Mouse (Mus musculus): ENCODE results near the gene P2rx3. TPM values are rescaled to one million over a fixed set of nuclear protein-coding genes. Genes with fewer than 3 reads are reported as not detected.

Gene P2rx3
- polyA plus RNA-seq, 1 experiment from 2014 or later, result 0.68 TPM

DNA sequence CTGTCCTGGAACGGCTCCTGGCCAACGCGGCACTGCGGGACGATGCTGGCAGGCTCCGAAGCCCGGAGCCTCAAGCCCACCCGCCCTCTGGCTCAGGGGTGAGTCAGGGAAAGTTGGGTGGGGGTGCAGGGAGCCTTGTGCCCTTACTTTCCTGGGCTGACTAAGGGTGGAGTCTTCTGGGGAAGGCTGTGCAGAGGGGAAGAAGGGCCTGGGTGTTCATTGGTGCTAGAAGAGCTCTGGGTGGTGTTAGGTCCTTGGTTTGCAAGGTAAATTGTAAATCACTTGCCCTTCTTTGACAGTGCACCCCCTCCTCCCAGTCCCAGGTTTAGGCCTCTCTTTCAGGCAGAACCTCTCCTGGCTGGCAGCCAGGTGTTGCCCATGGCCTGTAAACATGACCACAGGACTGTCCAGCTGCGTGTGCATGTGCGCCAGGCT lies 23.9 kb upstream of the P2rx3 start:
- WGBS, result 17% methylated on average over 10 of the region's 10 CpGs

DNA sequence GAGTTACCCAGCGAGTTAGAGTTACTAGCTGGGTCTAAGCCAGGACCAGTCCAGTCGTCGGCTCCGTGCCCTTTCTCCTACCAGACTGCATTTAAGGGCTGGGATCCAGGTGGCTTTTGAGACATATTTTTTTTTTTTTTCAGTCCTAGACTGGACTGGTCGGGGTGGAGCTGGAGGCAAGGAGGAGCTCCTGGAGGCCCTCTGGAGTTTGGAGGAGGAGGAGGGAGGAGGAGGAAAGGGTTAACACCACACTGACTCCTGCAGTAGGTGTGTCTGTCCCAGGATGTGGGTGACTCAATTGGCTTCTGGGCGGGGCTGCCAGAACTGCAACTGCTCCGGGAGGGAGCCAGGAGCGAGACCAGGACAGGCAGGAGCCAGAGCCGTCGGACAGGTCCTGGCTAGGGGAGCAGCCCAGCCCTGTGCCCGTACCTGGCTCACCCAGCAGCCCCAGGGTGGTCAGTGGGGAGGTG lies 23.4 kb upstream of the P2rx3 start:
- no peaks in the 10 kb centered on the region for H3K27me3 ChIP-seq (ENCODE audit: control insufficient read depth, insufficient read depth, low read length)
- H3K9me3 ChIP-seq (ENCODE audit: control insufficient read depth, low read depth, low read length), result no peaks in the 10 kb centered on the region
- peaks cover 15% of the 10 kb centered on the region for H3K4me1 ChIP-seq (ENCODE audit: control insufficient read depth, insufficient read depth, low read length)
- peak overlapping the region; percentile 53; the same call in 1 of the 2 replicates for H3K9ac ChIP-seq (replicated peaks; ENCODE audit: low read depth, low read length)
- H3K4me2 ChIP-seq (replicated peaks; ENCODE audit: low read depth, low read length), result peak overlapping the region; percentile 62
- peak overlapping the region; percentile 78; the same call in 1 of the 2 replicates for H3K27ac ChIP-seq (ENCODE audit: low read length)
- H3K36me3 ChIP-seq (ENCODE audit: control insufficient read depth, insufficient read depth, low read length), result peaks cover 57% of the 10 kb centered on the region
- WGBS, result 8% methylated on average over 11 of the region's 11 CpGs
- H3K4me3 ChIP-seq (ENCODE audit: low read depth, low read length), result peak overlapping the region; percentile 30
- peak; percentile 91 for ATAC-seq (ENCODE audit: insufficient number of reproducible peaks, insufficient read depth, low FRiP score, low read depth)

More for the DNA sequence above, 23.9 kb upstream of the P2rx3 start:
- H3K9me3 ChIP-seq (ENCODE audit: control insufficient read depth, low read depth, low read length), result no peaks in the 10 kb centered on the region
- peaks cover 15% of the 10 kb centered on the region for H3K4me1 ChIP-seq (ENCODE audit: control insufficient read depth, insufficient read depth, low read length)
- H3K27me3 ChIP-seq (ENCODE audit: control insufficient read depth, insufficient read depth, low read length), result no peaks in the 10 kb centered on the region
- H3K4me2 ChIP-seq (replicated peaks; ENCODE audit: low read depth, low read length), result peak overlapping the region; percentile 62
- H3K27ac ChIP-seq (ENCODE audit: low read length), result peak overlapping the region; percentile 78; the same call in 1 of the 2 replicates
- ATAC-seq (ENCODE audit: insufficient number of reproducible peaks, insufficient read depth, low FRiP score, low read depth), result peak; percentile 51
- peak overlapping the region; percentile 30 for H3K4me3 ChIP-seq (ENCODE audit: low read depth, low read length)
- H3K36me3 ChIP-seq (ENCODE audit: control insufficient read depth, insufficient read depth, low read length), result peaks cover 57% of the 10 kb centered on the region
- H3K9ac ChIP-seq (replicated peaks; ENCODE audit: low read depth, low read length), result peak overlapping the region; percentile 53; the same call in 1 of the 2 replicates

DNA sequence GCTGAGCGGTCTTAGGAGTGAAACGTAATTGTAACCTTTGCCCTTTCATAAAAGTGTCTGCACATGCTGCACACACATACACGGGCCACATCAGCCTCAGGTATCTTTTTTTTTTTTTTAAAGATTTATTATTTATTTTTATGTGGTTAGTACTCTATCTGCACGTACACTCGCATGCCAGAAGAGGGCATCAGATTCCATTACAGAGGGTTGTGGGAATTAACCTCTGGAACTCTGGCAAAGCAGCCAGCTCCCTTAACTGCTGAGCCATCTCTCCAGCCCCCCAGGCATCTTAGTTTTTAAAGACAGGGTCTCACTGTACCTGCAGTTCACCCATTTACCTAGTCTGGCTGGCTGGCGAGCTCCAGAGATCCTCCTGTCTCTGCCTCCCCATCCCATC lies 22.4 kb upstream of the P2rx3 start:
- no peaks in the 10 kb centered on the region for H3K9me3 ChIP-seq (ENCODE audit: control insufficient read depth, low read depth, low read length)
- H3K4me2 ChIP-seq (replicated peaks; ENCODE audit: low read depth, low read length), result no peak overlapping the region
- H3K4me1 ChIP-seq (ENCODE audit: control insufficient read depth, insufficient read depth, low read length), result peaks cover 15% of the 10 kb centered on the region
- no peak for ATAC-seq (ENCODE audit: insufficient number of reproducible peaks, insufficient read depth, low FRiP score, low read depth)
- peak overlapping the region; percentile 68; the same call in 1 of the 2 replicates for H3K27ac ChIP-seq (ENCODE audit: low read length)
- H3K36me3 ChIP-seq (ENCODE audit: control insufficient read depth, insufficient read depth, low read length), result peaks cover 61% of the 10 kb centered on the region
- H3K27me3 ChIP-seq (ENCODE audit: control insufficient read depth, insufficient read depth, low read length), result no peaks in the 10 kb centered on the region
- 93% methylated on average over 6 of the region's 6 CpGs for WGBS
- H3K9ac ChIP-seq (replicated peaks; ENCODE audit: low read depth, low read length), result no peak overlapping the region
- H3K4me3 ChIP-seq (ENCODE audit: low read depth, low read length), result no peak overlapping the region

DNA sequence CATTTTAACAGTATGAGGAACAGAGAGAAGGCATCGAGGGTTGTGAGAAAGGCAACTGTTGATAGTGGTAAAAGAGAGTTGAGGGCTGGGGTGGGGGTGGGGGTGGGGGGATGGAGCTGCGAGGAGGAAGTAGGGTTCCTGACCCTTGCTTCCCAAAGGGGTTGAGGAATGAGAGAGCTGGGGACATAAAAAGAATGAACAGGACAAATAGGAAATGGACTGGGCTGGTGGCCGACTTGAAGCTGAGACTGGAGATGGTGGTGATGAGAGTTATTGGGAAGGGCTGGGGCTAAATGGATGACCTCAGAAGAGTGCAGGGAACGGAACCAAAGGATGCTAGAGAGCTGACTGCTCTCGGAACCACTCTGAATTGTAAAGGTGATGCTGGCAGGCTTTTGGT lies 19.4 kb upstream of the P2rx3 start:
- Histone ChIP-seq H3K9me3 (ENCODE audit: control insufficient read depth, low read depth, low read length) (no peaks in the 10 kb centered on the region), H3K27ac (ENCODE audit: low read length) (no peak overlapping the region), H3K27me3 (ENCODE audit: control insufficient read depth, insufficient read depth, low read length) (no peaks in the 10 kb centered on the region), H3K4me2 (replicated peaks; ENCODE audit: low read depth, low read length) (no peak overlapping the region), H3K4me3 (ENCODE audit: low read depth, low read length) (no peak overlapping the region), H3K4me1 (ENCODE audit: control insufficient read depth, insufficient read depth, low read length) (peaks cover 20% of the 10 kb centered on the region), H3K36me3 (ENCODE audit: control insufficient read depth, insufficient read depth, low read length) (peaks cover 55% of the 10 kb centered on the region), H3K9ac (replicated peaks; ENCODE audit: low read depth, low read length) (no peak overlapping the region)
- no peak for ATAC-seq (ENCODE audit: insufficient number of reproducible peaks, insufficient read depth, low FRiP score, low read depth)
- 58% methylated on average over 5 of the region's 5 CpGs for WGBS

DNA sequence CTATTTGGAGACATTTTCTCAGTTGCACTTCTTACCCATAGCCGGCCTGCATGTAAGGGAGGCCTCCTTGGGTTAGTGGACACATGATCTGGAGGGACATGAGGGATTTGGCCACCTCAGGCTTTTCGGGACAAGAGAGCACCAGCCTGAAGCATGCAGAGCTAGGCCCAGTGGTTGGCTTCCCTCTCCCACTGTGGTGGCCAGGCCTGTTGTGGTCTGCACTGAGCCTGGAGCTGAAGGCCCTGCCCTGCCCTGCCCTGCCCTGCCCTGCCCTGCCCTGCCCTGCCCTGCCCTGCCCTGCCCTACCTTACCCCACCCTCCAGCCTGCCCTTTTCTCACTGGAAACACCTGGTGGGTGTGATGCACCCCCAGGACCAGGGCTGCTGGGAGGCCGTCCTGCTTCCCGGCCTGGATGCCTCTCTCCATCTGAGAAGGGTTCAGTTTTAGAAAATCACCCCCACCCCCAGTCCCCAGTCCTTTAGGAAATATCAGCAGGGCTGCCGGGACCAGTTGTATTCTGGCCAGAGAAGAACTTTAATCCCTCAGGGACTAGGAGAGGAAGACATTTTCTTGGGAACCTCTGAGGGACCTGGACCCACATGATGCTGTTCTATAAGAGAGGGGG lies 16.0 kb upstream of the P2rx3 start:
- Histone ChIP-seq H3K4me2 (replicated peaks; ENCODE audit: low read depth, low read length) (peak overlapping the region; percentile 11; the same call in 1 of the 2 replicates), H3K4me3 (ENCODE audit: low read depth, low read length) (no peak overlapping the region), H3K36me3 (ENCODE audit: control insufficient read depth, insufficient read depth, low read length) (peaks cover 41% of the 10 kb centered on the region), H3K27ac (ENCODE audit: low read length) (no peak overlapping the region), H3K4me1 (ENCODE audit: control insufficient read depth, insufficient read depth, low read length) (peaks cover 22% of the 10 kb centered on the region; the same call in 1 of the 2 replicates), H3K27me3 (ENCODE audit: control insufficient read depth, insufficient read depth, low read length) (no peaks in the 10 kb centered on the region), H3K9me3 (ENCODE audit: control insufficient read depth, low read depth, low read length) (no peaks in the 10 kb centered on the region), H3K9ac (replicated peaks; ENCODE audit: low read depth, low read length) (no peak overlapping the region)
- ATAC-seq (ENCODE audit: insufficient number of reproducible peaks, insufficient read depth, low FRiP score, low read depth), result no peak
- 74% methylated on average over 5 of the region's 5 CpGs for WGBS

DNA sequence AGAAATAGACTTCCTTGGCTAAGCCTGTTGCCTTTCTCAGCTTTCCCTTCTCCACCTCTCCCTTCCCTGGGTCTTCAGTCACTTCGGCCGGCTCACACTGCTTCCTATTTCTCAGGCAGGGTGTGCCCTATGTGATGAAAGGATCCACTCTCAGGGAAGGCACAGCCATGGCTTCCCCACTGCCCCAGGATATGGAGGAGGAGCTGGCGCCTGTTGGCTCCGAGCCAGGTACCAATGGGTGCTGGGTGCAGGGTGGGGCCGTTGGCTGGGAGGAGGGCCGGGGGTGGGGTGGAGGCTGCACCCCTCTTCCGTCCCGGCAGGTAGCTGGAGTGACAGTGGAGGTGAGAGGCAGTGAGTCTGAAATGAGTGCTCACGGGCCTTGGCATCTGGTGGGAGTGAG lies 13.5 kb upstream of the P2rx3 start:
- ATAC-seq (ENCODE audit: insufficient number of reproducible peaks, insufficient read depth, low FRiP score, low read depth), result 0 out of 2 replicates have a peak, but pooled peaks have one; percentile 1
- H3K9ac ChIP-seq (replicated peaks; ENCODE audit: low read depth, low read length), result no peak overlapping the region; the same call in 1 of the 2 replicates
- H3K27ac ChIP-seq (ENCODE audit: low read length), result peak overlapping the region; percentile 89
- H3K4me2 ChIP-seq (replicated peaks; ENCODE audit: low read depth, low read length), result peak overlapping the region; percentile 61
- H3K36me3 ChIP-seq (ENCODE audit: control insufficient read depth, insufficient read depth, low read length), result peaks cover 48% of the 10 kb centered on the region
- no peaks in the 10 kb centered on the region for H3K27me3 ChIP-seq (ENCODE audit: control insufficient read depth, insufficient read depth, low read length)
- peak overlapping the region; percentile 28 for H3K4me3 ChIP-seq (ENCODE audit: low read depth, low read length)
- H3K4me1 ChIP-seq (ENCODE audit: control insufficient read depth, insufficient read depth, low read length), result peaks cover 22% of the 10 kb centered on the region; the same call in 1 of the 2 replicates
- no peaks in the 10 kb centered on the region for H3K9me3 ChIP-seq (ENCODE audit: control insufficient read depth, low read depth, low read length)
- 33% methylated on average over 9 of the region's 9 CpGs for WGBS

DNA sequence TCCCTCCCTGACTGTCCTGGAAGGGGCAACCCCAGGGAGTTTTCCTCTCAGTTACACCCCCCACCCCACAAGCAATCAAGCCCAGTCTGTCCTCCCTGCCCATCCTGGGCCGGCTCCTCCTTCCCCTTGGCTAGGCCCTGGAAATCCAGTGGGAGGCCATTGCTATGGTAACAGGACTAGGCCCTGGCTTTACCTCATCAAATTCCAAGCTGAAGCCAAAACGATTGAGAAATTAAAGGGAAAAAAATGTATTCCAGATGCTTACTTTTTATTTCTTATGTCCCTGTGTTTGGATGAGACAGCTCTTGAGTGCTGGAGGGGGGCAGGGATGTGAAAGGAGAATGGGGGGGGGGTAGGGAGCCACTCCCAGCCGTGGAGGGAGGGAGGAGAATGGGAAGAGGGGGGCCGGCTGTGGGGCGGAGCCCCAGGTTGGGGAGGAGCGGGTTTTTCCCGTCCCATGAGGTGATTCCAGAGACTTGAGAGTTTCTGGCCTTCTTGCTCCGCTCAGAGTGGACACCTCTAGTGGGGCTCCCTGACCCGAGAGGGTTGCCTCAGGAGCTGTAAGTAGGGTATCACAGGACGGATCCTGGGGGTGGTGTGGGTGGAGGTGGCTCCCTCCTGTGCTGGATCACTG lies 12.9 kb upstream of the P2rx3 start:
- Histone ChIP-seq H3K27me3 (ENCODE audit: control insufficient read depth, insufficient read depth, low read length) (no peaks in the 10 kb centered on the region), H3K4me3 (ENCODE audit: low read depth, low read length) (peak overlapping the region; percentile 28), H3K27ac (ENCODE audit: low read length) (peak overlapping the region; percentile 89), H3K9me3 (ENCODE audit: control insufficient read depth, low read depth, low read length) (no peaks in the 10 kb centered on the region), H3K4me1 (ENCODE audit: control insufficient read depth, insufficient read depth, low read length) (peaks cover 22% of the 10 kb centered on the region; the same call in 1 of the 2 replicates), H3K4me2 (replicated peaks; ENCODE audit: low read depth, low read length) (peak overlapping the region; percentile 61), H3K36me3 (ENCODE audit: control insufficient read depth, insufficient read depth, low read length) (peaks cover 52% of the 10 kb centered on the region), H3K9ac (replicated peaks; ENCODE audit: low read depth, low read length) (no peak overlapping the region; the same call in 1 of the 2 replicates)
- WGBS, result 7% methylated on average over 10 of the region's 10 CpGs
- ATAC-seq (ENCODE audit: insufficient number of reproducible peaks, insufficient read depth, low FRiP score, low read depth), result peak; percentile 54; the same call in 1 of the 2 replicates

DNA sequence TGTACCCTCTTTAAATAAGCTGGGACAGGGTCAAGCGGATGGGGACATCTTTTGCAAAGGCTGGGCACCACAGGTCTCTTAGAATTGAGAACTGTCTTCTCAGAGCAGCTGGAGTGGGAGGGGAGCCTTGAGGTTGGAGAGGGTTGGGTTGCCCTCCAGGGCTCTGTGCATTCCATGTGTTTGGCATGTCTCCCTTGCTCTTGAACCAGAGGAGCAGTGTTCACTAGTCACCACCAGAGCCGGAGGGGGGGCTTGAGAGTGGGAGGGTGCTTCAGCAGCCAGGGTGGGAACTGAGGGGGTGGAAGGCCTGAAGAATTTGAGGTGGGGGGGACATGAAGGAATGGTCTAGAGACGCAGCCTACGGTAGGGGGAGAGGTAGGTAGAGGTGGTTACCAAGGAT lies 12.0 kb upstream of the P2rx3 start:
- H3K9me3 ChIP-seq (ENCODE audit: control insufficient read depth, low read depth, low read length), result no peaks in the 10 kb centered on the region
- no peaks in the 10 kb centered on the region for H3K27me3 ChIP-seq (ENCODE audit: control insufficient read depth, insufficient read depth, low read length)
- WGBS, result 65% methylated on average over 4 of the region's 4 CpGs
- peak overlapping the region; percentile 61 for H3K4me2 ChIP-seq (replicated peaks; ENCODE audit: low read depth, low read length)
- peak overlapping the region; percentile 68; the same call in 1 of the 2 replicates for H3K4me3 ChIP-seq (ENCODE audit: low read depth, low read length)
- H3K9ac ChIP-seq (replicated peaks; ENCODE audit: low read depth, low read length), result no peak overlapping the region
- H3K27ac ChIP-seq (ENCODE audit: low read length), result peak overlapping the region; percentile 89
- ATAC-seq (ENCODE audit: insufficient number of reproducible peaks, insufficient read depth, low FRiP score, low read depth), result no peak
- H3K4me1 ChIP-seq (ENCODE audit: control insufficient read depth, insufficient read depth, low read length), result peaks cover 22% of the 10 kb centered on the region; the same call in 1 of the 2 replicates
- H3K36me3 ChIP-seq (ENCODE audit: control insufficient read depth, insufficient read depth, low read length), result peaks cover 51% of the 10 kb centered on the region

All from stomach, embryonic 14.5 days (tissue).